Mouse (Mus musculus) bone marrow macrophage, adult 2 months (primary cell): ENCODE data around the gene Vsig10l. TPM values are rescaled to one million over a fixed set of nuclear protein-coding genes. Genes with fewer than 3 reads are reported as not detected.
A peak's percentile ranks its signal among the peaks of the same experiment; 100 is the strongest.

Source experiments
- H3K27ac ChIP-seq: 2 replicates; pipeline ENCODE4 v1.5.1; 2012; ENCODE audit warnings: low read depth, low read length; ENCODE audit not compliant: insufficient read depth
- H3K4me1 ChIP-seq: 2 replicates; pipeline ENCODE4 v1.6.1; 2012; ENCODE audit warnings: low read length; ENCODE audit not compliant: control insufficient read depth, insufficient read depth
- H3K4me3 ChIP-seq: 2 replicates; pipeline ENCODE4 v1.5.1; 2012; ENCODE audit warnings: mild to moderate bottlenecking, low read length, moderate library complexity; ENCODE audit not compliant: insufficient read depth
- CTCF ChIP-seq: IDR thresholded peaks from 2 replicates; pipeline ENCODE4 v1.5.1; 2012; ENCODE audit warnings: low read depth, mild to moderate bottlenecking, low read length, moderate library complexity
- POLR2A ChIP-seq: IDR thresholded peaks from 2 replicates; pipeline ENCODE4 v1.6.1; 2012; ENCODE audit warnings: mild to moderate bottlenecking, low read depth, low read length, borderline replicate concordance
- polyA plus RNA-seq: library from polyadenylated mRNA; stranded (reverse); fragments of >200 nt; gene quantifications from 2 replicates; pipeline ENCODE4 v1.2.4, GENCODE M21; 2012; ENCODE audit not compliant: missing spikeins, insufficient read depth, insufficient read length

Vsig10l gene
- polyA plus RNA-seq, 1 experiment = 4.9 TPM

- TF ChIP-seq POLR2A (no peak), CTCF (no peak)
- no peak overlapping the region for H3K4me3 ChIP-seq
- H3K4me1 ChIP-seq = no peaks in the 10 kb centered on the region
- no peak overlapping the region for H3K27ac ChIP-seq
These were observed 8.6 kb upstream of the Vsig10l start for GRCm38 (mm10) chr7:43454371-43454770.

DNA sequence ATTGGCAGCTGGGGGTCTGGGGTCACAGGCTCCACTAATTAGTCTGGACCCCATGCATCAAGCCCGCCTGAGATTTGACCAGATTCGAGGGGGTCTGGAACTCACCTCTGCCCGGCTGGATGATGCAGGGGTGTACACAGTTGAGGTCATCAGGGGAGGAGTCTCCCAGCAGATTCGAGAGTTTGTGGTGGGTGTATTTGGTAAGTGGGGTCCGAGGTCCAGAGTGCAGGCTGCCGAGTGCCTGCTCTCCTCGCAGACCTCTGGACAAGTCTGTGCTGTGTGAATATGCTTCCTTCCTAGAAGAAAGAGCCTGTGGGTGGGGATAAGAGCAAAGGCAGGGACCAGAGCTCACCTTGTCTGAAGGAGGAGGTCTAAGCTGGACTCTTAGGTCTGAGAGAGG, 1.0 kb downstream of the Vsig10l start:
- no peak overlapping the region for H3K27ac ChIP-seq
- no peaks in the 10 kb centered on the region for H3K4me1 ChIP-seq
- TF ChIP-seq CTCF = no peak
- no peak for TF ChIP-seq POLR2A
- no peak overlapping the region for H3K4me3 ChIP-seq

GRCm38 (mm10) chr7:43464864-43465343, 2.0 kb downstream of the Vsig10l start:
- TF ChIP-seq CTCF (no peak; the same call in none of the 2 replicates), POLR2A (no peak)
- Histone ChIP-seq H3K27ac (no peak overlapping the region), H3K4me3 (peak overlapping the region; percentile 71), H3K4me1 (no peaks in the 10 kb centered on the region)

GRCm38 (mm10) chr7:43465344-43466098, 2.6 kb downstream of the Vsig10l start:
- peak overlapping the region; percentile 71 for H3K4me3 ChIP-seq
- no peaks in the 10 kb centered on the region for H3K4me1 ChIP-seq
- peak overlapping the region; percentile 11; the same call in 1 of the 2 replicates for H3K27ac ChIP-seq
- TF ChIP-seq POLR2A (no peak), CTCF (no peak; the same call in 1 of the 2 replicates)

DNA sequence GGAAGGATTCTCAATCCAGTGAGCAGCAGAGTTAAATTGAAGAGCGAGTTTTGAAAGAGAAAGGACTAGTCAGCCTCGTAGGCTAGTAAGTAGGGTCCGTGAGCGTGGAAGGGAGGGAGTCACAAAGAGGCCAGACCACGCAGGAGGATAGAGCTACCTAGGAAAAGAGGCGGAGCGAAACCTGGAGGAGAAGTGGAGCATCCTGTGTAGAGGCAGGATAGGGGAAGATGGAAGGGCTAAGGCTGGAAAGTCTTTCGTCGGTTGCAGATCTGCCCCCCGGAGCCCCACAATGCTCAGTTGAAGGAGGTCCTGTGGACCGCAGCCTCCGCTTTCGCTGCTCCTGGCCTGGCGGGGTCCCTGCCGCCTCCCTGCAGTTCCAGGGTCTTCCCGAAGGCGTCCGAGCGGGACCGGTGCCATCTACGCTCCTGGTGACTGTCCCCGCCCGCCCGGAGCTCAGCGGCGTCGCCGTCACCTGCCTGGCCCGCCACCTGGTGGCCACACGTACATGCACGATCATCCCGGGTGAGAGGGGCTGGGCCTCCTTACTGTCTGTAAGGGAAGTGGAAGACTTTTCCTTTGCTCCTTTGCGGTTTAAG, 3.2 kb downstream of the Vsig10l start:
- Histone ChIP-seq H3K4me3 (peak overlapping the region; percentile 71), H3K27ac (no peak overlapping the region), H3K4me1 (no peaks in the 10 kb centered on the region)
- TF ChIP-seq POLR2A (no peak), CTCF (peak; percentile 69)

GRCm38 (mm10) chr7:43470373-43470772, 7.4 kb downstream of the Vsig10l start:
- H3K4me1 ChIP-seq = no peaks in the 10 kb centered on the region
- H3K27ac ChIP-seq = no peak overlapping the region
- H3K4me3 ChIP-seq = no peak overlapping the region
- TF ChIP-seq CTCF (peak; percentile 82), POLR2A (no peak)

DNA sequence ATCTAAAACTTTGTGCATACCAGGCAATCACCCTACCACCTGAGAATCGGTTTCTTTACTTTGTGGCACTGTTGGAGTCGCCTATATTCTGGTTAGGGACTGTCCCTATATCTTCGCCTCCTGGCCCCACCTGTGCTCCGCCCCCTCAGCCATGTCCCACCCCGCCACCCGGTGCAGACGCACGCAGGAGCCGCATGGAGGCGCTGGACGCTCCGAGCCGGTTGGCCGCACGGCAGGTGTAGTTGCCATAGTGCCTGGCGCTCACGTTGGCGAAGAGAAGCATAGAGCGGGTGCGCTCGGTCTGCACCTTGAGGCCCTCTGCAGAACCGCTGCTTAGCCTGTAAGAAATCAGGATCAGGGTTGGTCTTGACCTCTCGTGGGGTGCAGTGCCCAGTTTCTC, 12.8 kb downstream of the Vsig10l start:
- TF ChIP-seq POLR2A (no peak), CTCF (no peak)
- Histone ChIP-seq H3K4me3 (no peak overlapping the region), H3K27ac (no peak overlapping the region), H3K4me1 (peaks cover 14% of the 10 kb centered on the region)

GRCm38 (mm10) chr7:43476376-43476775, 13.4 kb downstream of the Vsig10l start:
- H3K27ac ChIP-seq = no peak overlapping the region
- no peak for TF ChIP-seq POLR2A
- TF ChIP-seq CTCF = no peak
- peaks cover 21% of the 10 kb centered on the region for H3K4me1 ChIP-seq
- no peak overlapping the region for H3K4me3 ChIP-seq

- no peak for TF ChIP-seq POLR2A
- TF ChIP-seq CTCF = no peak
- no peak overlapping the region for H3K4me3 ChIP-seq
- H3K4me1 ChIP-seq = peaks cover 28% of the 10 kb centered on the region
- H3K27ac ChIP-seq = no peak overlapping the region
These were observed 18.2 kb downstream of the Vsig10l start for GRCm38 (mm10) chr7:43481191-43481590.

DNA sequence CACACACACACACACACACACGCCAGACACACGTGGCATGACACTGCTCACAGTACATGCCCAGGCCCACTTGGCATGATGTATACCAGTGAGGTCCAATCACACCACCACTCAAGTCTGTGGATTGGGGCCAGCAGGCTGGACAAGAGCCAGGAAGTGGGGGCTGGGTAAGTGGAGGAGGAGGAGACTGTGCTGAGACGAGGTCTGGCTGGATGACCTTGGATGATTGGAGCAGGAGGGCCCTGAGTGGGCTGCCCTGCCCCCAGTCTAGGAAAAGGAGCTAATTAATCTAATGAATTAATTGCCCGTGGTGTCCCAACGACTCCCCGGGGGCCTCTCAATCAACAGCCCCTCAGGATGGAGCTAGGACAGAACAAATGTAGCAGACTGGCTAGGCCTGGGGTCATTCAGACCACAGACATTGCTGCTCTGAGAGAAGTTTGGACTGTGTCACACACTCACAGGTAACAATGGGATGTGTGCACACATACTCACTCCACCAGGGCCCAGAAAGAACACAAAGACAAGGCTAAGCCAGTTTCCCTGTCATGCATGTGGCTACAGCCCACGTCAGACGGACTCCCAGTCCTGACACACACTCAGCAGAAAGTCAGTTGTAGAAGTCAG, 19.3 kb downstream of the Vsig10l start:
- H3K4me3 ChIP-seq = no peak overlapping the region
- TF ChIP-seq POLR2A = no peak
- no peak for TF ChIP-seq CTCF
- peaks cover 28% of the 10 kb centered on the region for H3K4me1 ChIP-seq
- no peak overlapping the region for H3K27ac ChIP-seq
